Mouse (Mus musculus) natural killer cell, adult 2 months (primary cell): Measurements from ENCODE around the gene Gm42878.

Experiments
- DNase-seq, 2 experiments: peaks; one replicate each; pipeline ENCODE4 v3.0.0; 2022; ENCODE audit warnings: low spot score in 2 of 2

Gm42878 gene

DNA sequence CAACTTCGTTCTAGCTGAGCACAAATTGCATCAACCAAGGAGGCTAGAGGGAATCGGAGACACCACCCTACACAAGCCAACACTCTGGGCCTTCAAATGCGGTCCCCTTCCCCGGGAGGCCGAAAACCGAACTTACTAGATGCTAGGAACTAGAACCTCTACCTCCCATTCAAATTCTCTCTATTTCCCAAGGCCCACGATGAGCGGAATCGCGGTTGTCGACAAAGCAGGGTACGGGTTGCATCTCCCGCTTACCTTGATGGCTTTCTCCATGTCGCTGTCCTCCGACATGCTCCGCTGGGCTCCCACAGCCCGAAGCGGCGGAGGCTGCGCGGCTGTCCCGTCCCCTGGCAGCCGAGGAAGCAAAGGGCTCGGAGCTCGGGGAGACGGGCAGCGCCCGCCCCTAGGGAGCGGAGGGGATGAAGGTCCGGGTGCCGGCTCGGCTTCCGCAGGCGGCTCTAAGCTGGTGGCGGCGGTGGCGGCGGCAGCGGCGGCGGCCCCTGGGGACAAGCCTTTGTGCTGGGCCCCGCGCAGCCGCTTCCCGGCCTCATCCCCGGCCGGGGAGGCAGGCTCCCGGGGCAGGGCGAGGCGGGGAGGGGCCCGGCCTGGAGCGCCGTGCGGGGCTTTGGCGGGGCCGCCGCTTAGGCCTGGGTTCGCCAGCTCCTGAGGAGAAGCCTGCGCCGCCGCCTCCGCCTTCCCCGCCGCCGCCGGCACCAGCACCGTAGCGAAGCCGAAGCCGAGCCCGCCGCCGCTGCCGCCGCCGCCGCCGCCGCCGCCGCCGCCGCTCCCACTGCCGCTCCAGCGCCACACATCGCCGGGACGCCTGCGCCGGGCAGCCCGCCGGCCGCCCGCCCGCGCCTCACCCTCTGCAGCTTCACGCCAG, at the start of gene Gm42878, which contains the start of gene Adam1a:
Gm42878 (minus strand) TSS at position 573 of the 883 bp plus-strand sequence.
Adam1a (minus strand) TSS at position 573 of the 883 bp plus-strand sequence.
- DNase-seq: peak; percentile 34 to 47

- DNase-seq: no peak
These were observed 49.5 kb upstream of the Gm42878 start for GRCm38 (mm10) chr5:121594714-121595313.

- DNase-seq: peak; percentile 60 to 73
These were observed 48.4 kb upstream of the Gm42878 start, which contains the start of gene Aldh2 for GRCm38 (mm10) chr5:121593451-121594401. Gene Aldh2, minus strand, starts transcription at chr5:121593824.

DNA sequence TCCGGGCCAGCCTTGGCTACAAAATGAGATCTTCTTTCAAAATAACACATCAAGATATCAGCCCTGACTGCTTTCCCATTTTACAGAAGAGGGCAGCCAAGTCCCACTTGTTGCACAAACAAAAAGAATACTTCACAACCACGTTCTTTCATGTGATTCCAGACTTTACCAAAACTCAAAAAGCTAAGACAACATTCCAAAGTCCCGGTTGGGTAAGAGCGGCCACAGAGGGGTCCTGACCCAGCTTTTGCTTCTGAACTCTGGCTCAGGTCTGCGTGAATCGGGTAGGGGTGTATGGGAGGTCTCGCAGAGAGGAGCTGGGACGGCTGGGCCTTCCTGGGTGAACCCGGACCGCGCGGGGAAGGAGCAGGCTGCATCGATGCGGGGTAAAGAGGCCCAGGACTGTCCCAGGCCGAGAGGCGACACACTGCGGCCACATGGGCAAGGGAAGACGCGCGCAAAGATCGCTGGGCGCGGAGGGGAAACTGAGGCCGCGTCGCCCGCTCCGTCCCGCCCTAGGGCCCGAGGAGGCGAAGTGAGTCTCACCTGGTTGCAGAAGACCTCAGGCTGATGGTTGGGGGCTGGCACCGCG, 47.6 kb upstream of the Gm42878 start:
- no peak for DNase-seq

DNA sequence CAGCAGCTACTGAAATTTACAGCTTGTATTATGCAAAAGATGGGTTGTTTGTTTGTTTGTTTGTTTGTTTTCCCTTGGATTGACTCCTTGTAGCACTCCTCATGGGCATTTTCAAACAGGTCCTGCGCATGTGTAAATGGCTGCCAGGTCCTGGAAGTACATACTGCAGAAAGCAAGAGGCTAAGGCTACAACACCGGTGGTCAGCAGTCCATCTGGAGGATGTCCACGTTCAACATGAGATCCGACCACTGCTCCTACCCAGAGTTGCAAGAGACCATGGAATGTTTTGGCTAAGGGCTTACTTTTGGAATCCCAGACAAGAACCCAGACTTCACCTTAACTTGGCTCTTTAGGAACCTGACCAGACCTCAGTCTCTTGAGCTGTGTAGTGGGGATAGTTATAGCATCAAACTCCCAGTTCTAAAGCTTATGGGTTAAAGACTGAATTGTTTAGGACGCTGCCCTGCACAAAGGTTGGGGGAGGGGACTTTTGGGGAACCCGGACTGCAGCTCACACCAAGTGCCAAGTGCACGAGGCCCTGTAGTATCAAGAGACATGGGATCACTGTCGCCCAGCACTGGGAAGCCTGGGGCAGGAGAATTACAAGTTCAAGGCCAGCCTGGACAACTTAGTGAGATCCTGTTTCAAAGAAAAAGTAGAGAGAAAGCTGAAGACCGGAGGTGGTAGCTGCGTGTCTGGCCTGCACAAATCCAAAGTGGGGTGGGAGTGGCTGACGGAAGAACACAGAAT, 47.0 kb upstream of the Gm42878 start:
- DNase-seq: no peak

- no peak for DNase-seq
These were observed 46.3 kb upstream of the Gm42878 start for GRCm38 (mm10) chr5:121591417-121592063.

DNA sequence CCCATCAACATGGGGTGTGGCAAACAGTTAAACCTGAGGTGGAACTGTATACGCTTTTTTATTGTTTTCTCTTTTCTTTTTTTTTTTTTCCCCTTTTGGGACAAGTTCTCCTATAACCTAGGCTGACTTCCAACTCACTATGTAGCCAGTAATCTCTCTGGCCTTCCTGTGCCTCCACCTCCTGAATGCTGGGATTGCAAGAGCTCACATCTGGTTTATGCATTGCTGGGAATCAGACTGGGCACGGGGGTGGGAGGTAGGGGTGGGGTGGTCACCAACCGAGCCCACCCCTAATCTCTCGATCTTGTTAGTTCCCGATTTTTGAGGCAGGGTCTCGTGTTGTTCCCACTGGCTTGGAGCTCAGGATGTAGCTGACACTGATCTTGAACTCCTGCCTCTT, 44.6 kb upstream of the Gm42878 start:
- DNase-seq: no peak

GRCm38 (mm10) chr5:121586400-121587039, 41.2 kb upstream of the Gm42878 start:
- DNase-seq: peak in 1 of 2 experiments; percentile 39

GRCm38 (mm10) chr5:121585699-121586098, 40.4 kb upstream of the Gm42878 start:
- no peak for DNase-seq

DNA sequence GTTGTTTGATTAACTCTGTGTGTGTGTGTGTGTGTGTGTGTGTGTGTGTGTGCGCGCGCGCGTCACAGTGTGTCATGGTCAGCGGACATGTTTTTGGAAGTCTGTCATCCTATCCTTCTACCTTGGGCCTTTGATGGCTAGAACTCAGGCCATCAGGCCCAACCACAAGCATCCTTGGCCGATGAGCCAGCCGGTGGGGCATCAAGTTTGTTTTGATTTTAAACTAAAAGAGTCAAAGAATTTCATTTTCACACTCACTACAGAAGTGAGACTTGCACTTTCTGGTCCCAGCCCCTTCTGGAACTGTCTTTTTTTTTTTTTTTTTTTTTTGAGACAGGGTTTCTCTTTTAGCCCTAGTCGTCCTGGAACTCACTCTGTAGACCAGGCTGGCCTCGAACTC, 39.7 kb upstream of the Gm42878 start:
- DNase-seq: peak; percentile 34 to 57

DNA sequence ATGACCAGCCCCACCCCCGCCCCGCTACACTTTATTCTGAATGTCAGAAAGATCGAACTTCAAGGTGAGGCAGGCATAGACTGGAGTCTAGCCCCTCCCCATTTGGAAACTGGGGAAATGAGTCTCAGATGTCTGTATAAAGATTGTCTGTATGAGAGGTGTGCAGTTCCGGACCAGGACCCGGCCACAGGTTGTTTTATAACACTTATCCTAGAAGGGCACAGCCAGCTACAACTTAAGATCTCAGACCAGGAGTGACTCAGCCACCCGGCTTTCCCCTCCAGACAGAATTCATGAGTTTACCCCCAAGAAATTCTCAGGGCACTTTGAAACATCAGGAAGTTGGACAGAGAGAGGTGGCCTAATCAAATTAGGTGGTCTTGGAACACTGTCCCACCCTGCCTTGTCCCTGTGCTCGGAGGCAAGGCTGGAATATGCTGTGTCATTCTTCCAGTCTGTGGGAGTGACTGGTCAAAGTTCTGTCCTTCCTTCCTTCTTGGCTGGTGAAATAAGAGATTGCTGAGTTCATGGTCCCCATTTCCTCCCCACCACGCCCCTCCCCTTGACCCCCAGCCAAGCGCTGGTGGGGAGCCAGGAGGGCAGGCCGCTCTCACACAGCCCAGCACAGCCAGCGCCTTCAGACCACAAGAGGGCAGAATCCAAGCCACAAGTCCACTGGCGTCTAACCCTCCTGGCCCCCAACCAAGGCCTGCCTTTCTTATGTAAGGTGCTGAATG, 38.7 kb upstream of the Gm42878 start:
- DNase-seq: peak; percentile 67 to 68

GRCm38 (mm10) chr5:121581945-121582344, 36.7 kb upstream of the Gm42878 start:
- DNase-seq: no peak

DNA sequence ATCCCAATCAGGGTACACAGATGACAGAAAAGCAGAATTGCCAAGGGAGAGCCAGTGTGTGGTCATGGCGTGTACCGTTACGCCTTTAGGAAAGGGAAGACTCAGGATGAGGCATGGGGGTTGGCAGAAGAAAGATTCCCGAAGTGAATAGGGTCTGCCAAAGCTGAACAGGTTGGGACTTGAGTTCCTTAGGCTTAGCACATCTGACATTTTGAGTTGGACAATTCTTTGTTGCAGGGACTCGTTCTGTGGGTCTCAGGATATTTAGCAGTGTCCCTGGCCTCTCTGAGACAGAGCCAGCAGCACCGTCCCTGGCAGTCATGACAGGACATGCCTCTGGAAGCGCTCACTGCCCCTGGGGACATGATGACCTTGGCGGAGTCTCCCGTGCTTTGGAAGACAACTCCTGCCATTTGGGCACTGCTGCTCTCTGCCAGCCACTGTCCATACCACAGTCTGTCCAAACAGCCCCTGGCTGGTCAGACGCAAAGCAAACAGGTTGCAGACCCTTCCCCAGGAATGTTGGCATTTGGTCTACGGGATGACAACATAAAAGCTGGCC, 31.7 kb upstream of the Gm42878 start:
- DNase-seq: no peak

GRCm38 (mm10) chr5:121575867-121576266, 30.6 kb upstream of the Gm42878 start:
- no peak for DNase-seq

DNA sequence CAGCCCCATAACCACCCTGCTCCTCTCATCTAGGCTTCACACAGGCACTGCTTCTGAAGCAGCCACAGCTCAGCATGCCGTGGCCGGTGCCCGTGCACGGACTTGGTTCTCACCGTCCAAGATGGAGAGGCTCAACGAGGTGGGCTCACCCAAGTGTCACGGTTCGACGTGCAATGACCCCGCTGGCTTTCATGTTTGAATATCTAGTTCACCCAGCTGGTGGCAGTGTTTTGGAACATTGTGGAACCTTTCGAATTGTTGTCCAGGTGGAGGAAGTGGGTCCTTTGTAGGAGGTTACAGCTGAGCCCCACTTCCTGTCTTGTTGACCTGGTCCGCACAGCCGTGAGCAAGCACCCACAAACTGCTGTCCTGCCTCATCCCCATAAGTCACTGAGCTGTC, 28.9 kb upstream of the Gm42878 start:
- DNase-seq: peak in 1 of 2 experiments; percentile 25

GRCm38 (mm10) chr5:121570787-121571186, 25.5 kb upstream of the Gm42878 start:
- DNase-seq: no peak

DNA sequence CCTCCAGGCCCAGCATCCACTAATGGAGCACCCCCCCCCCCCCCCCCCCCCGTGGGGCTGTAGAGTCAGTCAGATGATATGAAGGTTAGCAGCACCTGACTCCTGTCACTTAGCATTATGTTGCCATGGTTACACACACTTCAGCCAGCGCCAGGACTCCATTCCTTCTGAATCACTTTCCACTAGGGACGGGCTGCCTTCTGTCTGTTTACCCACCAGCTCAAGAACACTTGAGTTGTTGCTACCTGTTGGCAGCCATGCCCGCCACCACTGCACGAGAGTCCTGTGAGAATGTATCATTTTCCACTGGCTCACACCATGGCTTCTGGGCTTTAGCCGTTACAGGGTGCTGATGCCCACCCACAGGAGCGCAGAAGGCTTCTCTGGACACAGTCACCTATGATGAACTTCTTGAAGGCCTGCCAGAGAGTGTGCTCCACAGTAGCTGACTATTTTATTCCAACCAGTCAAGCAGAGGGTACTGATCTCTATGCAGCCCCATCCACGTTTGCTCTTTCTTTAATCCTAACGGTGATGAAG, 24.7 kb upstream of the Gm42878 start:
- no peak for DNase-seq

- DNase-seq: no peak
These were observed 20.9 kb upstream of the Gm42878 start for GRCm38 (mm10) chr5:121566035-121566681.
